Mouse (Mus musculus) hindbrain, embryonic 14.5 days (tissue): ENCODE measurements around the gene Fzd10. TPM values are rescaled to one million over a fixed set of nuclear protein-coding genes. Genes with fewer than 3 reads are reported as not detected.

Experiments
- ATAC-seq: fragments of 200-750 bp; cut with Nextera tagmentation; 2 replicates; pipeline ENCODE4 v1.8.0; 2017; ENCODE audit warnings: moderate number of reproducible peaks, mild to moderate bottlenecking, moderate TSS enrichment, moderate library complexity; ENCODE audit not compliant: low FRiP score
- DNase-seq: peaks from one replicate; pipeline ENCODE4 v3.0.0-alpha.2; 2015; ENCODE audit warnings: low spot score
- H3K27ac ChIP-seq: fragments of 300-500 bp; sonication (generic); 2 replicates; pipeline ENCODE4 v1.5.1; 2014; ENCODE audit warnings: mild to moderate bottlenecking, moderate library complexity
- H3K27me3 ChIP-seq: fragments of 300-500 bp; sonication (generic); 2 replicates; pipeline ENCODE4 v1.6.1; 2014; ENCODE audit warnings: mild to moderate bottlenecking, low read length, mixed read lengths; ENCODE audit not compliant: control insufficient read depth, insufficient read depth
- H3K36me3 ChIP-seq: fragments of 300-500 bp; sonication (generic); replicated peaks from 2 replicates; pipeline ENCODE4 v1.6.1; 2014; ENCODE audit not compliant: control insufficient read depth, insufficient read depth
- H3K4me1 ChIP-seq: fragments of 300-500 bp; sonication (generic); replicated peaks from 2 replicates; pipeline ENCODE4 v1.6.1; 2014; ENCODE audit warnings: antibody characterized with exemption, low read length, mixed read lengths; ENCODE audit not compliant: control insufficient read depth, insufficient read depth
- H3K4me2 ChIP-seq: fragments of 300-500 bp; sonication (generic); replicated peaks from 2 replicates; pipeline ENCODE4 v1.6.1; 2014; ENCODE audit warnings: mild to moderate bottlenecking, moderate library complexity
- H3K4me3 ChIP-seq: fragments of 300-500 bp; sonication (generic); replicated peaks from 2 replicates; pipeline ENCODE4 v1.5.1; 2014; ENCODE audit warnings: mild to moderate bottlenecking, low read length
- H3K9ac ChIP-seq: fragments of 300-500 bp; sonication (generic); 2 replicates; pipeline ENCODE4 v1.6.1; 2014
- H3K9me3 ChIP-seq: fragments of 300-500 bp; sonication (generic); 2 replicates; pipeline ENCODE4 v1.6.1; 2016; ENCODE audit warnings: low read length; ENCODE audit not compliant: control insufficient read depth
- WGBS: fragments of 180-500 bp; shearing (Covaris S2); extraction: QIAGEN DNeasy Blood & Tissue Kit; methylation state at CpG from one replicate; pipeline ENCODE4 v1.1.7; 2014; 5-methylcytosine and 5-hydroxymethylcytosine counted together
- polyA plus RNA-seq: library from polyadenylated mRNA; unstranded; fragments of >200 nt; fragmentation: Nextera tagmentation; extraction: Ambion mirVana; gene quantifications from 2 replicates; pipeline ENCODE4 v1.2.1, GENCODE M21; 2014

Fzd10 gene
- polyA plus RNA-seq, 1 experiment from 2014 or later: 5.3 TPM

DNA sequence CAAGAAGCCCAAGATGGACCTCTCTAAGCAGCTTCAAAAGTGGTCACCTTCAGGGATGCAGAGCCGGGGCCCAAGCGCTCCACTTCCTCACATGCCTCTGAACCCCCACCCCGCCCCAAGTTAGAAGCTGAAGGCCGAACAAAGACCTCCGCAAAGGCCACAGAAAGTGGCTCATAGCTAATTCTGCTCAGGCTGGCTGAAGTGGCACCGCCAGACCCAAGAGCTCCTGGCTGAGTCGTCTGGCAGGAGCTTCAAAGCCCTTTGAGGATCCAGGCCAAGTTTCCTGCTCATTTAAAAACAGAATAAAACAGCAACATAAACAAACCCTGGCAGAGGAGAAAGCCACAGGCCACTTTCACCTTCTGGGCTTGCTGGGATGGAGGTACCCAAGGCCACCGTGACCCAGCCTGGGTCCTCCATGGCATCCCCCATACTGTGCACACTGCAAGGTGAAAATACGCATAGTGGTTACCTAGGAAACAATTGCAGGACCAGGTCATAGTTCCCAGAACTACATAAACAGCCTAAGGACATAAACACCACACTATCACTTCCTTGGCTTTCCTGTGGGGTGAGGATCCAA is 24.6 kb upstream of the Fzd10 start:
- Histone ChIP-seq H3K4me2 (no peak overlapping the region), H3K27me3 (no peaks in the 10 kb centered on the region), H3K36me3 (no peaks in the 10 kb centered on the region), H3K4me1 (peaks cover under 1% of the 10 kb centered on the region; the same call in 1 of the 2 replicates), H3K27ac (no peak overlapping the region), H3K4me3 (no peak overlapping the region), H3K9me3 (no peaks in the 10 kb centered on the region), H3K9ac (no peak overlapping the region)
- WGBS: 56% methylated on average over 9 of the region's 9 CpGs
- DNase-seq (peak; percentile 40), ATAC-seq (no peak; the same call in 1 of the 2 replicates)

DNA sequence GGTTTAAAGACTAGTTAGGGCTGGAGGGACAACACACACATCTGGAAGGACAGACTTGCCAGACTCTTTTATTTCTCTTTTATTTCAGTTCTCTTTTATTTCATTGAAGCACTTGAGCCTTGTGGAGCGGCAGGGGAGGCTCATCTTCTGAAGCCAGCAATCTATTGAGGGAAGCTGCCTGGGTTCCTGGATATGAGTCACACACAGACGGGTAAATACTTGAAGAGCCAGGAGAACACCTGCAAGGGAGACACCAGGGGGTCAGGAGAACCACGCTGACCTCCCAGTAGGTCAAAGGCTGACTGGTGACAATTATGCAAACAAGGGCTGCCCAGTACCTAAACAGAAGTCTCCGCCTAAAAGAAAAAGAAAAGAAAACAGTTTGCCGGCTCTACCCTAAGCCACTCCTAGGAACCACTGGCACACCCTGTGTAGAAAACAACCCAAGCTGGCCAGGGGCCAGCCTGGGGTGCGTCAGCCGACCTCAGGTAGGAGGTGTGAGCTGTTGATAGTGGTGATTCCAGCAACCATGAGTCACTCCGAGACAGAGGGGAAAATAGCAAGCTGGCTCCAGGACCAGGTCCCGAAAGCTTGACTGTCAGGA is 21.5 kb upstream of the Fzd10 start:
- 30% methylated on average over 9 of the region's 9 CpGs for WGBS
- no peak overlapping the region for H3K4me2 ChIP-seq
- H3K9me3 ChIP-seq: no peaks in the 10 kb centered on the region

DNA sequence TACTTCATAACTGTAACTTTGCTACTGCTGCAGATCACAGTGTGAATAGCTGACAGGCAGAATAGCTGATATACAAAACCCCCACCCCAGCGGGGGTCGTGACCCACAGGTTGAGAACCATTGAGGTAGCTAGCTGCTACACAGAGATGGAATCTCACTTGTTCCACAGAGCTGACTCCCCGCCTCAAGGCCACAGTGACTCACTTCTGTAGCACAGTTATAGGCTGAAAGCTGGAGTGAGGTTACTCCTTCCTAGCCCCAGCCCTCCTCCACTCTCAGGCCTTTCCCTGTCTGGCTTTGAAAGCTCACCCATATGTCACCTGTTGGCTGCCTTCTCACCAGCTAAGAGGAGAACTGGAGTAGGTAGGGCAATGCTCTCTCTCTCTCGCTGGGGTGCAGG is 19.7 kb upstream of the Fzd10 start:
- Histone ChIP-seq H3K36me3 (no peaks in the 10 kb centered on the region), H3K9me3 (no peaks in the 10 kb centered on the region), H3K9ac (no peak overlapping the region), H3K27me3 (no peaks in the 10 kb centered on the region), H3K27ac (no peak overlapping the region), H3K4me1 (peaks cover 12% of the 10 kb centered on the region; the same call in 1 of the 2 replicates), H3K4me2 (no peak overlapping the region), H3K4me3 (no peak overlapping the region)
- DNase-seq: no peak
- no peak for ATAC-seq
- WGBS: 60% methylated on average over 4 of the region's 4 CpGs

More for the DNA sequence above, 21.5 kb upstream of the Fzd10 start:
- DNase-seq (no peak), ATAC-seq (no peak)
- Histone ChIP-seq H3K4me3 (no peak overlapping the region), H3K4me1 (peaks cover 12% of the 10 kb centered on the region; the same call in 1 of the 2 replicates), H3K27ac (no peak overlapping the region), H3K9ac (no peak overlapping the region), H3K27me3 (no peaks in the 10 kb centered on the region), H3K36me3 (no peaks in the 10 kb centered on the region)

DNA sequence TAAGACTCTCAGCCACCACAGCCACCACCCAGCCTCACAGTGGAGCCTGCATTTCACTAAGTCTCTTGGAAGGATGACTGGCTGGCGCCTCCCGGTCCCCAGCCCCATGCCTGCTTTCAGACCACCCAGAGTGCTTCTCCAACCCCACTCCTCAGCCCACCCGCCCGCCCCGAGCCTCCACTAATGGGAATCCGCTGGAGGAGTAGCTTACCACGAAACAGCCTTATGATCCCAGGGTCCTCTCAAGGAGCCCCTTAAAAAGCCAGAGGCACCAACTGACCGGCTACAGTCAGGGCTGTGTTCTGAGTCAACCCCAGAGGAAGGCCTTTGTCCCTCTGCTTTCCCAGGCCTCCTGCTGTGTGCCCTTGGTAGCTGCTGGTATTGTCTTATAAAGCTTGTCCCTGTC is 19.1 kb upstream of the Fzd10 start:
- no peaks in the 10 kb centered on the region for H3K27me3 ChIP-seq
- no peak overlapping the region for H3K4me2 ChIP-seq
- no peak overlapping the region for H3K4me3 ChIP-seq
- no peak overlapping the region; the same call in 1 of the 2 replicates for H3K9ac ChIP-seq
- no peak overlapping the region for H3K27ac ChIP-seq
- H3K36me3 ChIP-seq: no peaks in the 10 kb centered on the region
- 9% methylated on average over 8 of the region's 8 CpGs for WGBS
- ATAC-seq: no peak
- H3K4me1 ChIP-seq: peaks cover 12% of the 10 kb centered on the region; the same call in 1 of the 2 replicates
- no peaks in the 10 kb centered on the region for H3K9me3 ChIP-seq
- no peak for DNase-seq

DNA sequence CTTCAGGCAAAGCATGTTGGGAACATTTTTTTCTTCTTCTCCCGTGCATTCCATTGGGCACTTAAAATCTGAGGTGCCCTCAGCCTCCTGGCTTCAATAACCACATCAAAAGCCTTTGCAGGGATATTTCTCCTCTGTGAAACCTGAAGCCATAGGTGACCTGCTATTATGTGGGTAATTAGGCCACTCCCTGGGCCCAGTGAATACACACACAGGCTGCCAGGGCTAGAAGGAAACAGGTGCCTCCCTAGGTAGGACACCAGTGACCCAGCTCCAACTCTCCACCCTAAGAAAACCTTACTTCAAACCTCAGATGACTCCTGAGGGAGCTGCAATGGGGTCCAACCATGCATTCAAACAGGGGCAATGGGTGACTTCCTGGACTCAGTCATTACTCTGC is 11.4 kb upstream of the Fzd10 start:
- Histone ChIP-seq H3K9ac (no peak overlapping the region), H3K4me1 (no peaks in the 10 kb centered on the region), H3K9me3 (no peaks in the 10 kb centered on the region), H3K36me3 (no peaks in the 10 kb centered on the region), H3K4me2 (no peak overlapping the region), H3K4me3 (no peak overlapping the region), H3K27me3 (no peaks in the 10 kb centered on the region), H3K27ac (no peak overlapping the region)
- no peak for ATAC-seq
- 75% methylated on average over 1 of the region's 1 CpGs for WGBS
- DNase-seq: no peak

DNA sequence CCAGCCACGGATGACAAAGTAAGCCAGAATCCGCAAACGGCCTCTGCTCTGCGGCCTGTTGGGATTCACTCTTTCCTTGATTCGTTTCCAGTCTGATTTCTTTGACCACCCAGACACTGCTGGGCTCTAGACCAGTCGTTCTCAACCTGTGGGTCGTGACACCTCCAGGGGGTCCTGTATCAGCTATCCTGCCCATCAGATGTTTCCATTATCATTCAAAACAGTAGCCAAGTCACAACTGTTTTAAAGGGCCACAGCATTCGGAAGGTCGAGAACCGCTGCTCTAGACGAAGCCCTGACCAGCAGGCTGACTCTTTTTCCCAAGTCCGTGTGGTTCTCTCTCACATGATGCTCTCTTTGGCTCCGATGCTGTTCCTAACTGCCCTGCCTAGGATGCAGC is 7.2 kb upstream of the Fzd10 start:
- H3K27me3 ChIP-seq: peaks cover 7% of the 10 kb centered on the region; the same call in 1 of the 2 replicates
- no peak overlapping the region for H3K9ac ChIP-seq
- H3K4me2 ChIP-seq: no peak overlapping the region
- H3K27ac ChIP-seq: no peak overlapping the region
- ATAC-seq: no peak
- no peak for DNase-seq
- no peaks in the 10 kb centered on the region for H3K9me3 ChIP-seq
- 85% methylated on average over 13 of the region's 13 CpGs for WGBS
- peaks cover 17% of the 10 kb centered on the region; the same call in 1 of the 2 replicates for H3K4me1 ChIP-seq
- H3K36me3 ChIP-seq: no peaks in the 10 kb centered on the region
- no peak overlapping the region for H3K4me3 ChIP-seq

DNA sequence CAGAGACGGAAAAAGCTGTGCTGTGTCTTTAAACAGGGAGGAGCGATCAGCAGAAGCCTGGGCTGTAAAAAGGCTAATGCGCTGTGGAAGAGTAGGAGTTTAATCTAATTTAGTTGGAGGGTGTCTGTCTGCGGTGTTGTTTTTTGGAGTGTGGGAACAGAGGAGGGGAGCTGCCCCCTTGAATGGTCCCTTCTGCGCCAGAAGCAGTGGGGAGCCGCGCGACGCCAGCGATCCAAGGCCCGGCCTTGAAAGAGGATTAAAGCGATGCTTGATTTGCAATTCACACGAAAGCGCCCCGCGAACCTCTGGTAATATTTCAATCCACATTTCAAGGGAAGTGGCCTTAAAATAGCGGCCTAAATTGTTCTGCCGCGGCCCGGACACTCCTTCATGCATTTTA is 3.8 kb upstream of the Fzd10 start:
- Histone ChIP-seq H3K27me3 (peaks cover 12% of the 10 kb centered on the region; the same call in 1 of the 2 replicates), H3K4me1 (peaks cover 38% of the 10 kb centered on the region; the same call in 1 of the 2 replicates), H3K27ac (peak overlapping the region; percentile 55), H3K4me2 (peak overlapping the region; percentile 98), H3K9ac (peak overlapping the region; percentile 53), H3K9me3 (no peaks in the 10 kb centered on the region), H3K4me3 (peak overlapping the region; percentile 34), H3K36me3 (no peaks in the 10 kb centered on the region)
- DNase-seq: peak; percentile 65
- 2% methylated on average over 20 of the region's 20 CpGs for WGBS
- peak; percentile 16; the same call in 1 of the 2 replicates for ATAC-seq

DNA sequence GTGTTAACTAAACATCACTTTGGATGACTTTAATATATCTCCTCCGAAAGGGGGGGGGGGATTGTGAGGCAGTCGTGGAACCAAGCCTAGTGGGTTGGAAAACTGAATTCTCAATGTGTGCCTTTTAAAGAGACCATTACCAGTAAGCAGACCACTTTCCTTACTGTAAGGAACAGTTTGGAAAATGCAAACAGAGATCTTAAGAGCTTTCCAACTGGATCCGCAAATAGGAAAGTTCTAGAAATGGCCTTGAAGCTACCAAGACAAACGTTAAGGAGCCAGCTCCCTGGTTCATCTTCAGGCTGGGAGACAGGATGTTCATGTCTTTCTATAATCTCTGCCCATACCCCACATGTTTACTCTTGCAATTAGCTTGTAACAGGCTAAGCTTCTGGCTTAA is 3.3 kb upstream of the Fzd10 start:
- Histone ChIP-seq H3K27ac (peak overlapping the region; percentile 15), H3K36me3 (no peaks in the 10 kb centered on the region), H3K9me3 (no peaks in the 10 kb centered on the region), H3K27me3 (peaks cover 17% of the 10 kb centered on the region; the same call in 1 of the 2 replicates), H3K9ac (peak overlapping the region; percentile 53; the same call in 1 of the 2 replicates), H3K4me1 (peaks cover 44% of the 10 kb centered on the region; the same call in 1 of the 2 replicates), H3K4me3 (peak overlapping the region; percentile 34; the same call in 1 of the 2 replicates), H3K4me2 (peak overlapping the region; percentile 98)
- no peak for ATAC-seq
- WGBS: 13% methylated on average over 4 of the region's 4 CpGs
- no peak for DNase-seq

DNA sequence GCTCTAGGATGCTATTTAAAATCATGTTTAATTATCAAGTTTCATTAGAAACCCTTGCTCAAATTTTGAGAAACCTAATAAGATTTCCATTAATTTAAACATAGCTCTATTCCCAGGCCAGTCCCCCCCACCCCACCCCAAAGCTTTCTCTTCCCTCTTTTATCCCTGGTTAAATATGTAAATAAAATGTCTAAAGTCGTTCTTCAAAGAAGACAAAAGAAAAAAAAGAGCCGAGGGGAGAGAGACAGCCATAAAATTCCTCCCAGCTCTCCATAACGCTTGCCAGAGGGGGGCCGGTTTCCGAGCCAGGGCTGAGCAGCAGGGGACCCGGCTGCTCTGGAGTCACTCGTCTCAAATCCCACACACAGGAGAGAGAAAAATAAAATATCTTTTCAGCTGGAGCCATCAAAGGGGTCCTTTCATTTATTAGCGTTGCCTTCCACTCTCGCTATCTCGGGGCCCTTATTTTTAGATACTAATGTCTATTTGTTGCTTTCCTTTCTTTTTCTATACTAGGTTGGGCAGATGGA is 2.4 kb upstream of the Fzd10 start:
- Histone ChIP-seq H3K9ac (peak overlapping the region; percentile 68; the same call in 1 of the 2 replicates), H3K4me3 (peak overlapping the region; percentile 64), H3K36me3 (no peaks in the 10 kb centered on the region), H3K27ac (peak overlapping the region; percentile 29), H3K9me3 (no peaks in the 10 kb centered on the region), H3K4me1 (peaks cover 46% of the 10 kb centered on the region; the same call in 1 of the 2 replicates), H3K4me2 (peak overlapping the region; percentile 98), H3K27me3 (peaks cover 22% of the 10 kb centered on the region)
- WGBS: 2% methylated on average over 10 of the region's 10 CpGs
- no peak for ATAC-seq
- DNase-seq: no peak
